8 mouse cellular contexts compared by ENCODE assay signal in the genomic region with DNA sequence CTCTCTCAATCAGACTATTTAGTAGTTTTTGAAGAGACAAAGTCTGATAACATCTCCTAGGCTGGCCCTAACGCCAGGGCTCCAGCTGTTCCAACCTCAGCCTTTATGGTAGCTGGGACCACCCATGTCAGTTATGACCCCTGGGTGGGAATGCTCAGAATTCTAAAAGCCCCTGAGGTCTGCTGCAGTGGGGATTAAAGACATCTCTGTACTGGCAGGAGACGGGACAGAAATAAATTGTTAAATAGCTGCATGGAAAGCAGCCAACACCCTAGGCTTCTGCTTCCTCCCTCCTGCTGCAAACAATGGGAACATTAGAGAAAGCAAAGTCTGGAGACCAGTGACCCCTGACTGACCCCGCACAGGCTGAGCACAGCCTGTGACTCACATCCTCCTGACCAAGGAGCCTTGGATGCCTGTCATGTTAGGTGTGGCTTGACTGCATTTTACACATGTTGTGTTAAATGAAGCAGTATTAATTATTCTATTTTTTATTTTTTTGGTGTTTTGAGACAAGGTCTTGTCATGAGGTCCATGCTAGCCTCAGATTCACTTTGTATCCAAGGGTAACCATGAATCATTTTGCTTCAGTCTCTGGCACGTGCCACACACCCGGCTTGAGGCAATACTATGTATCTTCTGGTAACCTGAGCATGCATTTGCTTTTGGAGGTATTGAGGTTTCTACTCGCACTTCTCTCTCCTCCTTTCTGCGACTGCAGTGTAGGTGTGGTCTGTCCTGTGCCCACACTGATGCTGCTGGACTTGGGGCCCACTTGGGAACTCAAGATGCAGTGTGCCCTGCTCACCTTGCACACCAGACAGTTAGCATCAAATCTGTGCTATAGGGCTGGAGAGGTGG. TPM values are rescaled to one million over a fixed set of nuclear protein-coding genes. Genes with fewer than 3 reads are reported as not detected.
DNase-seq lines count a peak whose midpoint lies in the region; ATAC-seq and TF ChIP-seq lines count a peak whose summit lies in the region.

No protein-coding gene starts in this region.

- peaks cover 5% of the 10 kb centered on the region; the same call in 1 of the 2 replicates for H3K9me3 ChIP-seq in intestine, embryonic 16.5 days (ENCODE audit: control insufficient read depth, low read length)
- H3K9me3 ChIP-seq in liver, postnatal 0 days (ENCODE audit: low read length), result no peaks in the 10 kb centered on the region
- no peaks in the 10 kb centered on the region for H3K9me3 ChIP-seq in neural tube, embryonic 14.5 days (ENCODE audit: control insufficient read depth, low read length)

- peak; percentile 46; the same call in 1 of the 2 replicates for TF ChIP-seq EP300 in liver, postnatal 0 days (IDR thresholded peaks at IDR 0.05; ENCODE audit: low read depth)

- no peaks in the 10 kb centered on the region for H3K79me2 ChIP-seq in C2C12 (ENCODE audit: control insufficient read depth, insufficient read depth)

- ATAC-seq in intestine, embryonic 16.5 days, result peak; percentile 96
- peak; percentile 77 for ATAC-seq in liver, postnatal 0 days
- peak; percentile 90 for ATAC-seq in neural tube, embryonic 14.5 days (ENCODE audit: low read depth)

- H3K36me3 ChIP-seq in C2C12 (ENCODE audit: control insufficient read depth, insufficient read depth), result no peaks in the 10 kb centered on the region
- H3K36me3 ChIP-seq in intestine, embryonic 16.5 days (ENCODE audit: control insufficient read depth, insufficient read depth, low read length), result no peaks in the 10 kb centered on the region
- no peaks in the 10 kb centered on the region for H3K36me3 ChIP-seq in liver, postnatal 0 days (replicated peaks; ENCODE audit: insufficient read depth, low read length)
- no peaks in the 10 kb centered on the region for H3K36me3 ChIP-seq in neural tube, embryonic 14.5 days (ENCODE audit: control insufficient read depth, insufficient read depth, low read length)

- no peaks in the 10 kb centered on the region for H3K79me3 ChIP-seq in C2C12 (ENCODE audit: low read depth)

- H3ac ChIP-seq in C2C12 (ENCODE audit: control insufficient read depth, insufficient read length, low read depth), result no peak overlapping the region

- H3K9ac ChIP-seq in intestine, embryonic 16.5 days (ENCODE audit: low read depth, low read length), result no peak overlapping the region
- H3K9ac ChIP-seq in liver, postnatal 0 days (replicated peaks), result no peak overlapping the region
- no peak overlapping the region for H3K9ac ChIP-seq in neural tube, embryonic 14.5 days (replicated peaks; ENCODE audit: low read depth, low read length)

- H3K27ac ChIP-seq in brown adipose tissue, adult 24 weeks (replicated peaks; ENCODE audit: low read depth, low read length), result peak overlapping the region; percentile 82
- peak overlapping the region; percentile 90 for H3K27ac ChIP-seq in intestine, embryonic 16.5 days (ENCODE audit: low read length)
- H3K27ac ChIP-seq in liver, postnatal 0 days (ENCODE audit: low read depth), result no peak overlapping the region
- H3K27ac ChIP-seq in neural tube, embryonic 14.5 days (ENCODE audit: low read depth, low read length), result peak overlapping the region; percentile 44; the same call in 1 of the 2 replicates

- H3K4me1 ChIP-seq in brown adipose tissue, adult 24 weeks (ENCODE audit: control insufficient read depth, insufficient read depth, insufficient read length, low read length), result peaks cover 9% of the 10 kb centered on the region
- H3K4me1 ChIP-seq in intestine, embryonic 16.5 days (ENCODE audit: control insufficient read depth, insufficient read depth, low read length), result peaks cover 9% of the 10 kb centered on the region
- no peaks in the 10 kb centered on the region for H3K4me1 ChIP-seq in liver, postnatal 0 days (ENCODE audit: insufficient read depth)
- no peaks in the 10 kb centered on the region for H3K4me1 ChIP-seq in neural tube, embryonic 14.5 days (ENCODE audit: control insufficient read depth, insufficient read depth, low read length)

- H3K27me3 ChIP-seq in C2C12 (ENCODE audit: control insufficient read depth, insufficient read depth, insufficient read length), result no peaks in the 10 kb centered on the region
- no peaks in the 10 kb centered on the region for H3K27me3 ChIP-seq in intestine, embryonic 16.5 days (replicated peaks; ENCODE audit: control insufficient read depth, insufficient read depth, low read length)
- H3K27me3 ChIP-seq in liver, postnatal 0 days (ENCODE audit: insufficient read depth, low read length), result no peaks in the 10 kb centered on the region
- no peaks in the 10 kb centered on the region for H3K27me3 ChIP-seq in neural tube, embryonic 14.5 days (ENCODE audit: control insufficient read depth, insufficient read depth, low read length)

- H3K4me2 ChIP-seq in intestine, embryonic 16.5 days (ENCODE audit: low read depth, low read length), result peak overlapping the region; percentile 22; the same call in 1 of the 2 replicates
- H3K4me2 ChIP-seq in liver, postnatal 0 days (ENCODE audit: low read depth, low read length), result no peak overlapping the region
- H3K4me2 ChIP-seq in neural tube, embryonic 14.5 days (ENCODE audit: low read depth, low read length), result no peak overlapping the region

- H3K4me3 ChIP-seq in C2C12 (ENCODE audit: insufficient read depth, poor library complexity, severe bottlenecking), result no peak overlapping the region
- H3K4me3 ChIP-seq in brown adipose tissue, adult 24 weeks (ENCODE audit: insufficient read depth, low read depth, low read length), result no peak overlapping the region
- H3K4me3 ChIP-seq in intestine, embryonic 16.5 days (ENCODE audit: low read length), result no peak overlapping the region
- H3K4me3 ChIP-seq in liver, postnatal 0 days (ENCODE audit: low read depth, low read length), result no peak overlapping the region
- no peak overlapping the region for H3K4me3 ChIP-seq in neural tube, embryonic 14.5 days (ENCODE audit: low read depth, low read length)

- 7% methylated on average over 7 of the region's 7 CpGs for WGBS in intestine, embryonic 16.5 days
- whole genome bisulfite sequencing in liver, postnatal 0 days (ENCODE audit: insufficient replicate concordance), result 36% methylated on average over 7 of the region's 7 CpGs
- WGBS in neural tube, embryonic 14.5 days, result 6% methylated on average over 7 of the region's 7 CpGs

- no peak for TF ChIP-seq CTCF in C2C12 (IDR thresholded peaks at IDR 0.05; ENCODE audit: control insufficient read depth, insufficient read depth, insufficient read length)
- TF ChIP-seq CTCF in liver, postnatal 0 days (IDR thresholded peaks at IDR 0.05; ENCODE audit: low read depth), result no peak

- peak; percentile 31 to 70 for DNase-seq in gastrocnemius, postnatal 4 days (ENCODE audit: low spot score in 2 of 2)
- DNase-seq in liver, postnatal 0 days, result peak; percentile 56
- DNase-seq in cerebellum, adult 9-11 months, result no peak
- no peak for DNase-seq in right cerebral cortex, postnatal 14 days

TF ChIP-seq in C2C12, 6 proteins besides CTCF, POLR2A, EP300 and RAD21:
- peak; percentile 86 for TF ChIP-seq FOSL1 (IDR thresholded peaks at IDR 0.05; ENCODE audit: insufficient read depth, low read length, poor library complexity, severe bottlenecking)
- TF ChIP-seq MAX (IDR thresholded peaks at IDR 0.05), result peak; percentile 93
- no peak for TF ChIP-seq CEBPB (IDR thresholded peaks at IDR 0.05; ENCODE audit: low read depth)
- TF ChIP-seq USF1 (IDR thresholded peaks at IDR 0.05; ENCODE audit: low read depth), result peak; percentile 84
- no peak for TF ChIP-seq MYOG (IDR thresholded peaks at IDR 0.05; ENCODE audit: control insufficient read depth, extremely low read depth, insufficient read length)
- TF ChIP-seq MYOD1 (IDR thresholded peaks at IDR 0.05; ENCODE audit: control insufficient read depth, insufficient read length, low read depth), result peak; percentile 58
TF ChIP-seq in C2C12: peak in this region for 4.

RNA-seq across cellular contexts. Expression of gene Tpt1, which starts 18.9 kb away (rescaled TPM):
- 5,697 TPM for polyA plus RNA-seq in C2C12 (2012; fragmentation: generic; extraction: Trizol)
- 2,477 and 2,768 TPM in 2 replicates for polyA plus RNA-seq in brown adipose tissue, adult 24 weeks (2012; ENCODE audit: insufficient read depth, insufficient read length, missing spikeins)
- total RNA-seq in gastrocnemius, postnatal 4 days (2021), result 1,000 to 10,000 TPM; 3,882 to 3,909 TPM
- polyA plus RNA-seq in intestine, embryonic 16.5 days (2015; fragmentation: Nextera tagmentation; extraction: Ambion mirVana), result 829 and 857 TPM in 2 replicates
- 874 and 942 TPM in 2 replicates for polyA plus RNA-seq in liver, postnatal 0 days (2015; fragmentation: Nextera tagmentation; extraction: Ambion mirVana)
- 788 and 789 TPM in 2 replicates for polyA plus RNA-seq in neural tube, embryonic 14.5 days (2014; fragmentation: Nextera tagmentation; extraction: Ambion mirVana)

Comparison
In these comparisons a context has a peak if more than half of its experiments do, and no peak if none do; other contexts are left out.
1. DNase-seq: peak in gastrocnemius, postnatal 4 days (2 of 2) and liver, postnatal 0 days (single experiment); none in cerebellum, adult 9-11 months (single experiment) and right cerebral cortex, postnatal 14 days (single experiment).
2. Peak in every context shown above with its lines, with median percentiles within 50 percentile points of each other: ATAC-seq.